Mouse (Mus musculus) bone marrow macrophage, adult 2 months (primary cell): ENCODE measurements around the gene Clta.

Experiments
- CTCF ChIP-seq: IDR thresholded peaks from 2 replicates; pipeline ENCODE4 v1.5.1; 2012; ENCODE audit warnings: low read depth, mild to moderate bottlenecking, low read length, moderate library complexity
- POLR2A ChIP-seq: IDR thresholded peaks from 2 replicates; pipeline ENCODE4 v1.6.1; 2012; ENCODE audit warnings: mild to moderate bottlenecking, low read depth, low read length, borderline replicate concordance

- TF ChIP-seq CTCF (no peak), POLR2A (no peak)
Measured at GRCm38 (mm10) chr4:44073799-44074198, 69.5 kb downstream of the Clta start.
